Mouse (Mus musculus): Measurements from ENCODE around the gene Sox15.

DNA sequence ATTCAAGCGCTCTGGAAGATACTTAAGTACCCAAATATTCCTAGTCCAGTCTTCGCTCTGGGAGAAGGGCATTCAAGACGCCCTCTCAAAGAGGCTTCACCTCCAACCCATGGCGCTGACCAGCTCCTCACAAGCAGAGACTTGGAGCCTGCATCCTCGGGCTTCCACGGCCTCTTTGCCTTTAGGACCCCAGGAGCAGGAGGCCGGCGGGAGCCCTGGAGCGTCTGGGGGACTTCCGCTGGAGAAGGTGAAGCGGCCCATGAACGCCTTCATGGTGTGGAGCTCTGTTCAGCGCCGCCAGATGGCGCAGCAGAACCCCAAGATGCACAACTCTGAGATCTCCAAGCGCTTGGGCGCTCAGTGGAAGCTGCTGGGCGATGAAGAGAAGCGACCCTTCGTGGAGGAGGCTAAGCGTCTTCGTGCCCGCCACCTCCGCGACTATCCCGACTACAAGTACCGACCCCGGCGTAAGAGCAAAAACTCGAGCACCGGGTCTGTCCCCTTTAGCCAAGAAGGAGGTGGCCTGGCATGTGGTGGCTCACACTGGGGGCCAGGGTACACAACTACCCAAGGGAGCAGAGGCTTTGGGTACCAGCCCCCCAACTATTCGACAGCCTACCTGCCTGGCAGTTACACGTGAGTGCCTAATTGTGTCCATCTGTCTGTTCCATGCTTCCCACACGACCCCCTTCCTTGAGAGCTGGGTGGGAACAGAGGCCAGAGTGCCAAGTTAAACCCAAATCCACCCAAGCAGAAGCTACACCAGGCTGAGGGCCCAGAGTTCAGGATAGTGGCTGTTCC is at the start of gene Sox15:
- no peak for TF ChIP-seq EP300 (IDR thresholded peaks at IDR 0.05; ENCODE audit: low read depth)
- peak; percentile 86 for TF ChIP-seq CTCF (IDR thresholded peaks at IDR 0.05; ENCODE audit: low read depth)
